Mouse (Mus musculus) stomach, embryonic 14.5 days (tissue): ENCODE measurements around the gene C1rl. TPM values are rescaled to one million over a fixed set of nuclear protein-coding genes. Genes with fewer than 3 reads are reported as not detected.

Source experiments
- ATAC-seq: fragments of 200-750 bp; cut with Nextera tagmentation; 2 replicates; pipeline ENCODE4 v1.8.0; 2017; ENCODE audit warnings: low read depth, moderate TSS enrichment; ENCODE audit not compliant: insufficient number of reproducible peaks, insufficient read depth, low FRiP score
- H3K27ac ChIP-seq: fragments of 300-500 bp; sonication (generic); 2 replicates; pipeline ENCODE4 v1.5.1; 2014; ENCODE audit warnings: mild to moderate bottlenecking, low read length, moderate library complexity, mixed read lengths
- H3K27me3 ChIP-seq: fragments of 300-500 bp; sonication (generic); 2 replicates; pipeline ENCODE4 v1.6.1; 2014; ENCODE audit warnings: low read length, control low read depth, mixed read lengths; ENCODE audit not compliant: control insufficient read depth, insufficient read depth
- H3K36me3 ChIP-seq: fragments of 300-500 bp; sonication (generic); 2 replicates; pipeline ENCODE4 v1.6.1; 2014; ENCODE audit warnings: mild to moderate bottlenecking, control low read depth, low read length, moderate library complexity, mixed read lengths; ENCODE audit not compliant: control insufficient read depth, insufficient read depth
- H3K4me1 ChIP-seq: fragments of 300-500 bp; sonication (generic); 2 replicates; pipeline ENCODE4 v1.6.1; 2014; ENCODE audit warnings: low read length, control low read depth, mixed read lengths; ENCODE audit not compliant: control insufficient read depth, insufficient read depth
- H3K4me2 ChIP-seq: fragments of 300-500 bp; sonication (generic); replicated peaks from 2 replicates; pipeline ENCODE4 v1.6.1; 2014; ENCODE audit warnings: low read depth, low read length, control low read depth
- H3K4me3 ChIP-seq: fragments of 300-500 bp; sonication (generic); 2 replicates; pipeline ENCODE4 v1.5.1; 2014; ENCODE audit warnings: low read depth, low read length, control low read depth
- H3K9ac ChIP-seq: fragments of 300-500 bp; sonication (generic); replicated peaks from 2 replicates; pipeline ENCODE4 v1.6.1; 2014; ENCODE audit warnings: low read depth, mild to moderate bottlenecking, control low read depth, low read length, moderate library complexity, mixed read lengths
- H3K9me3 ChIP-seq: fragments of 300-500 bp; sonication (generic); 2 replicates; pipeline ENCODE4 v1.6.1; 2016; ENCODE audit warnings: low read depth, low read length, control low read depth; ENCODE audit not compliant: control insufficient read depth
- WGBS: fragments of 180-500 bp; shearing (Covaris S2); extraction: QIAGEN DNeasy Blood & Tissue Kit; methylation state at CpG from one replicate; pipeline ENCODE4 v1.1.7; 2014; 5-methylcytosine and 5-hydroxymethylcytosine counted together
- polyA plus RNA-seq: library from polyadenylated mRNA; unstranded; fragments of >200 nt; fragmentation: Nextera tagmentation; extraction: Ambion mirVana; gene quantifications from 2 replicates; pipeline ENCODE4 v1.2.1, GENCODE M21; 2014

Gene C1rl
- polyA plus RNA-seq, result 0.43 and 0.68 TPM in 2 replicates

- Histone ChIP-seq H3K27ac (peak within 1 kb of the TSS; percentile 15; the same call in 1 of the 2 replicates), H3K4me3 (no peak within 1 kb of the TSS), H3K9me3 (no peaks in the 10 kb centered on the region; the same call in 1 of the 2 replicates), H3K9ac (no peak within 1 kb of the TSS), H3K4me2 (no peak within 1 kb of the TSS), H3K27me3 (no peaks in the 10 kb centered on the region), H3K36me3 (no peaks in the 10 kb centered on the region), H3K4me1 (no peaks in the 10 kb centered on the region)
- WGBS, result 33% methylated on average over 4 of the region's 4 CpGs
- peak; percentile 87 for ATAC-seq
These were observed at the start of gene C1rl for GRCm38 (mm10) chr6:124492842-124493561. Gene C1rl (plus strand): TSS chr6:124493113.

- WGBS, result 78% methylated on average over 2 of the region's 2 CpGs
- Histone ChIP-seq H3K4me1 (no peaks in the 10 kb centered on the region), H3K9ac (no peak overlapping the region), H3K27me3 (no peaks in the 10 kb centered on the region), H3K9me3 (no peaks in the 10 kb centered on the region), H3K27ac (no peak overlapping the region), H3K4me2 (no peak overlapping the region), H3K36me3 (no peaks in the 10 kb centered on the region), H3K4me3 (no peak overlapping the region)
- no peak for ATAC-seq
These were observed 49.6 kb upstream of the C1rl start for GRCm38 (mm10) chr6:124443338-124443737.

DNA sequence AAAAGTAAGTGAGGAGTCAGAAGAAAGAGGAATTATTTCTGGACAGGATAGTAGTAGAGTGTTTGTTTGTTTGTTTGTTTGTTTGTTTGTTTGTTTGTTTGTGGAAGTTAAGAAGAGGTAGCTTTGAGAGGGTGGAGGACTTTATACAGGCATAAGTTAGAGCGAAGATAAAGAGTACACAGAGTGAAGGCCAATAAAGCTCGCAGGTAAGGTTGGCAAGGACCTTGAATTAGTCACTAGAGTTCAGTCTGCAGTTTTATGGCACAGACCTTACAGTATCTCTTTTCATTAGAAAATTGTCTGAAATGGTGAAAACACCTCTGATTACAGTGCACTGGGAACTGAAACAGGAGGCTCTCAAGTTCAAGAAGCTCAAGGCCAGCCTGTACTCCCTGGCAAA is 46.9 kb upstream of the C1rl start:
- Histone ChIP-seq H3K4me3 (no peak overlapping the region), H3K9ac (no peak overlapping the region), H3K27ac (no peak overlapping the region), H3K4me2 (no peak overlapping the region), H3K9me3 (no peaks in the 10 kb centered on the region), H3K36me3 (no peaks in the 10 kb centered on the region), H3K4me1 (no peaks in the 10 kb centered on the region), H3K27me3 (no peaks in the 10 kb centered on the region)
- no peak for ATAC-seq
- WGBS, result 90% methylated on average over 2 of the region's 2 CpGs

DNA sequence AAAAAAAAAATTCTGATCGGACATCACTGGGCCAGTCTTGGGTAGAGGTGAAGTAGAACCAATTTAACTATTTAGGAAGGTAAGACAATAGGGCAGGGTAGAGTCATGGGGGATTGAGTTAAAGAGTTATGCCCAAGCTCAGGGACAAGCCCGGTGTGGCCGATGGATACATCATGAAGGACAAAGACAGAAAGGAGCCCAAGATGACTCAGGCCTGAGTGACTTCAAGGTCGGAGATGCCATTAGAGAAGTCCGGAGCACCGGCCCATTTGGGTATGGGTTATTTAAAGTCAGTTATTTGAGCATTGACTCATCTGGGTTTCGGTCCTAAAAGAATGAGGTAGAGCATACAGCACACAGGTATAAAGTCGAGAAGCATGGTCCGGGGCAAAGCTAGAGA is 46.5 kb upstream of the C1rl start:
- H3K9me3 ChIP-seq, result no peaks in the 10 kb centered on the region
- no peak overlapping the region for H3K4me2 ChIP-seq
- H3K36me3 ChIP-seq, result no peaks in the 10 kb centered on the region
- no peaks in the 10 kb centered on the region for H3K4me1 ChIP-seq
- no peak overlapping the region for H3K27ac ChIP-seq
- H3K9ac ChIP-seq, result no peak overlapping the region
- no peaks in the 10 kb centered on the region for H3K27me3 ChIP-seq
- no peak overlapping the region for H3K4me3 ChIP-seq
- 95% methylated on average over 9 of the region's 9 CpGs for WGBS
- no peak for ATAC-seq

DNA sequence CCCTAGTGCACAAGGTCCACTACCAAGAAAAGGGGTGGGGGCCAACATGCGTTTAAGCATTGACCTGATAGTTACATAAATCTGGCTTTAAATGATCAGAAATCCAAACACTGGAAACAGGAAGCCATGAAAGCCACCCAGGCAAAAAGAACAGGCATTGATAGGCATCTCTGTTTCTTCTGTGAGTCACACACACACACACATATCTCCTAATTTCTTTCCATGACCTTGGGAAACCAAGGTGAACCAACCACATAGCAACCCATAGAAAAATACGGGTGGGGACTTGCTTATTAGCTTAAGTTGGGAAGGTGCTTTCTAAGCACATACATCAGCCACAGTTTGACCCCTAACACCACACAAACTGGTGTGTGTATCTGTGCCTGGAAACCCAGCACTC is 45.6 kb upstream of the C1rl start:
- ATAC-seq, result no peak

GRCm38 (mm10) chr6:124448186-124448852 is 44.6 kb upstream of the C1rl start:
- WGBS, result 74% methylated on average over 10 of the region's 10 CpGs
- no peaks in the 10 kb centered on the region for H3K4me1 ChIP-seq
- no peaks in the 10 kb centered on the region for H3K36me3 ChIP-seq
- no peaks in the 10 kb centered on the region for H3K27me3 ChIP-seq
- no peak overlapping the region for H3K9ac ChIP-seq
- no peak for ATAC-seq
- H3K27ac ChIP-seq, result no peak overlapping the region
- H3K4me2 ChIP-seq, result no peak overlapping the region
- H3K9me3 ChIP-seq, result no peaks in the 10 kb centered on the region
- H3K4me3 ChIP-seq, result no peak overlapping the region

More for the DNA sequence above, 45.6 kb upstream of the C1rl start:
- H3K4me2 ChIP-seq, result no peak overlapping the region
- WGBS, result 71% methylated on average over 2 of the region's 2 CpGs
- H3K36me3 ChIP-seq, result no peaks in the 10 kb centered on the region
- H3K27ac ChIP-seq, result no peak overlapping the region
- H3K9ac ChIP-seq, result no peak overlapping the region
- no peaks in the 10 kb centered on the region for H3K27me3 ChIP-seq
- no peaks in the 10 kb centered on the region for H3K9me3 ChIP-seq
- no peak overlapping the region for H3K4me3 ChIP-seq
- no peaks in the 10 kb centered on the region for H3K4me1 ChIP-seq

DNA sequence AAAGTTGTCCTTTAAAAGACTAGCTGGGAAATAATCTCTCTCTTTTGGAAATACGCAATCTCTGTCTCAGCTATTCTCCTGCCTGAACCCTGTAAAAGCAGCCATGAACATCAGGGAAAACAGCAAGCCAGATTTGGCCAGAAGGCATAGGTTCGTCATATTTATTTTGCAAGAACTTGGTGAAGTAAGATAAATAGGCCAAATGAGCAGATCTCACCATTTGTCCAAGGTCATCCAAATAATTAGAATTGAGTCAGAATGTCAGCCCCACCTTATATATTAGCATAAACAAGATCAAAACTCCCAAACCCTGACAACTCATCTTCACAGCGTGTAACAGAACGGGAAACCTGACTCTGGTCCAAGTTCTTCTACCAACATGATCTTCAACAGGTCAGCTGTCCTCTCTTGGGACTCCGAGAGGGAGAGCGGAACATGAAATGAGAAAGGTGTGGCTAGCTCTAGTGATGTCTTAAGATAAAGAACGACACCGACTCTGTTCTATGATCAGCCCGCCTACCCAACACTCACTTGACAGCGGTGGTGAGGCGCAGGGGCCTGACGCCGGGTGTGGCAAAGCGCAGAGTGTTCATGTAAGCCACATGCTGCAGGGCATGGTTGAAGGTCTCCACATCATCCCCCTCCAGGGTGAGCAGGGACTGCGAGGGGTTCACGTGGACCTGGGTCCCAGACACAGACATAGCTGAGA is 43.8 kb upstream of the C1rl start:
- Histone ChIP-seq H3K9ac (no peak overlapping the region), H3K9me3 (no peaks in the 10 kb centered on the region), H3K4me3 (no peak overlapping the region), H3K27me3 (no peaks in the 10 kb centered on the region), H3K4me2 (no peak overlapping the region), H3K4me1 (no peaks in the 10 kb centered on the region), H3K36me3 (no peaks in the 10 kb centered on the region), H3K27ac (no peak overlapping the region)
- ATAC-seq, result no peak
- 93% methylated on average over 16 of the region's 16 CpGs for WGBS

GRCm38 (mm10) chr6:124449668-124450383 is 43.1 kb upstream of the C1rl start:
- H3K4me1 ChIP-seq, result no peaks in the 10 kb centered on the region
- WGBS, result 83% methylated on average over 18 of the region's 18 CpGs

More at GRCm38 (mm10) chr6:124449668-124450383, 43.1 kb upstream of the C1rl start:
- Histone ChIP-seq H3K4me2 (no peak overlapping the region), H3K9ac (no peak overlapping the region), H3K36me3 (no peaks in the 10 kb centered on the region), H3K4me3 (no peak overlapping the region), H3K9me3 (no peaks in the 10 kb centered on the region), H3K27me3 (no peaks in the 10 kb centered on the region), H3K27ac (no peak overlapping the region)
- no peak for ATAC-seq
